8 mouse cellular contexts compared by ENCODE assay signal in genomic region chr12:81484212-81484611, GRCm38 (mm10). TPM values are rescaled to one million over a fixed set of nuclear protein-coding genes. Genes with fewer than 3 reads are reported as not detected.
DNase-seq lines count a peak whose midpoint lies in the region; ATAC-seq and TF ChIP-seq lines count a peak whose summit lies in the region.

No protein-coding gene starts in this region.

- no peak for TF ChIP-seq CTCF in ES-Bruce4 (IDR thresholded peaks at IDR 0.05; ENCODE audit: low read depth, low read length)
- TF ChIP-seq CTCF in liver, postnatal 0 days (IDR thresholded peaks at IDR 0.05; ENCODE audit: low read depth): no peak

- H3K27me3 ChIP-seq in heart, embryonic 13.5 days (replicated peaks): no peaks in the 10 kb centered on the region
- no peaks in the 10 kb centered on the region for H3K27me3 ChIP-seq in ES-Bruce4 (ENCODE audit: control insufficient read depth, insufficient read depth, low read length, poor library complexity, severe bottlenecking)
- H3K27me3 ChIP-seq in forebrain, embryonic 13.5 days: no peaks in the 10 kb centered on the region
- no peaks in the 10 kb centered on the region for H3K27me3 ChIP-seq in liver, postnatal 0 days (ENCODE audit: insufficient read depth, low read length)

- DNase-seq in heart, adult 18-20 months: no peak
- DNase-seq in liver, postnatal 0 days: no peak
- DNase-seq in adrenal gland, postnatal 36 days: no peak
- no peak for DNase-seq in frontal cortex, adult 2 months (ENCODE audit: extremely low spot score in 1 of 2, low spot score in 1 of 2)
- no peak for DNase-seq in right cerebral cortex, postnatal 4 days

- H3K36me3 ChIP-seq in heart, embryonic 13.5 days: 0 out of 2 replicates have a peak, but pooled peaks cover 2% of the 10 kb centered on the region
- H3K36me3 ChIP-seq in ES-Bruce4 (ENCODE audit: control insufficient read depth, insufficient read depth, low read length, poor library complexity, severe bottlenecking): no peaks in the 10 kb centered on the region
- H3K36me3 ChIP-seq in forebrain, embryonic 13.5 days (ENCODE audit: poor library complexity, severe bottlenecking): no peaks in the 10 kb centered on the region
- 0 out of 2 replicates have a peak, but pooled peaks cover 4% of the 10 kb centered on the region for H3K36me3 ChIP-seq in liver, postnatal 0 days (replicated peaks; ENCODE audit: insufficient read depth, low read length)

- 2% methylated on average over 7 of the region's 7 CpGs for WGBS in heart, embryonic 13.5 days
- WGBS in forebrain, embryonic 13.5 days: 2% methylated on average over 7 of the region's 7 CpGs
- 2% methylated on average over 7 of the region's 7 CpGs for WGBS in liver, postnatal 0 days (ENCODE audit: insufficient replicate concordance)

- peak overlapping the region; percentile 83 for H3K4me2 ChIP-seq in heart, embryonic 13.5 days
- H3K4me2 ChIP-seq in forebrain, embryonic 13.5 days: peak overlapping the region; percentile 59
- H3K4me2 ChIP-seq in liver, postnatal 0 days (ENCODE audit: low read depth, low read length): peak overlapping the region; percentile 68

- peaks cover 5% of the 10 kb centered on the region; the same call in 1 of the 2 replicates for H3K4me1 ChIP-seq in heart, embryonic 13.5 days
- no peaks in the 10 kb centered on the region for H3K4me1 ChIP-seq in ES-Bruce4 (ENCODE audit: control insufficient read depth, insufficient read depth, low read length)
- H3K4me1 ChIP-seq in forebrain, embryonic 13.5 days: 0 out of 2 replicates have a peak, but pooled peaks cover 3% of the 10 kb centered on the region
- H3K4me1 ChIP-seq in liver, postnatal 0 days (ENCODE audit: insufficient read depth): peaks cover 6% of the 10 kb centered on the region; the same call in 1 of the 2 replicates

- TF ChIP-seq EP300 in ES-Bruce4 (IDR thresholded peaks at IDR 0.05; ENCODE audit: insufficient read depth, low read depth, low read length): no peak
- no peak for TF ChIP-seq EP300 in liver, postnatal 0 days (IDR thresholded peaks at IDR 0.05; ENCODE audit: low read depth)

- peak overlapping the region; percentile 88 for H3K9ac ChIP-seq in heart, embryonic 13.5 days
- peak overlapping the region; percentile 18 for H3K9ac ChIP-seq in ES-Bruce4 (ENCODE audit: low read depth, poor library complexity, severe bottlenecking)
- H3K9ac ChIP-seq in forebrain, embryonic 13.5 days: peak overlapping the region; percentile 72
- peak overlapping the region; percentile 74 for H3K9ac ChIP-seq in liver, postnatal 0 days (replicated peaks)

- peak overlapping the region; percentile 95 for H3K27ac ChIP-seq in heart, embryonic 13.5 days (replicated peaks)
- no peak overlapping the region for H3K27ac ChIP-seq in ES-Bruce4 (ENCODE audit: insufficient read depth, low read length)
- no peak overlapping the region for H3K27ac ChIP-seq in forebrain, embryonic 13.5 days
- peak overlapping the region; percentile 97 for H3K27ac ChIP-seq in liver, postnatal 0 days (ENCODE audit: low read depth)

- TF ChIP-seq POLR2A in ES-Bruce4 (IDR thresholded peaks at IDR 0.05; ENCODE audit: insufficient read depth, low read length): no peak

- ATAC-seq in heart, embryonic 13.5 days (ENCODE audit: extremely low read depth, insufficient number of reproducible peaks, low FRiP score, low TSS enrichment): no peak
- no peak for ATAC-seq in forebrain, embryonic 13.5 days
- ATAC-seq in liver, postnatal 0 days: no peak

- no peaks in the 10 kb centered on the region for H3K9me3 ChIP-seq in heart, embryonic 13.5 days
- H3K9me3 ChIP-seq in ES-Bruce4 (replicated peaks; ENCODE audit: control insufficient read depth, insufficient read depth, low read length, poor library complexity, severe bottlenecking): no peaks in the 10 kb centered on the region
- H3K9me3 ChIP-seq in forebrain, embryonic 13.5 days (replicated peaks): no peaks in the 10 kb centered on the region
- no peaks in the 10 kb centered on the region for H3K9me3 ChIP-seq in liver, postnatal 0 days (ENCODE audit: low read length)

- peak overlapping the region; percentile 79 for H3K4me3 ChIP-seq in heart, embryonic 13.5 days
- peak overlapping the region; percentile 72 for H3K4me3 ChIP-seq in ES-Bruce4 (ENCODE audit: low read depth, low read length)
- peak overlapping the region; percentile 68 for H3K4me3 ChIP-seq in forebrain, embryonic 13.5 days
- peak overlapping the region; percentile 69 for H3K4me3 ChIP-seq in liver, postnatal 0 days (ENCODE audit: low read depth, low read length)

RNA-seq across cellular contexts. Expression of gene Cox16, which starts 0.7 kb away (rescaled TPM):
- polyA plus RNA-seq in heart, embryonic 13.5 days (2015; fragmentation: Nextera tagmentation; extraction: Ambion mirVana): 91.8 and 99.8 TPM in 2 replicates
- total RNA-seq in heart, adult 18-20 months (2021): 10 to 100 TPM; 66.9 to 72.3 TPM
- polyA plus RNA-seq in ES-Bruce4 (2011; ENCODE audit: insufficient read depth, insufficient read length, low read depth, missing spikeins): 49.6 and 66.8 TPM in 2 replicates
- 137 and 152 TPM in 2 replicates for polyA plus RNA-seq in forebrain, embryonic 13.5 days (2015; fragmentation: Nextera tagmentation; extraction: Ambion mirVana)
- polyA plus RNA-seq in liver, postnatal 0 days (2015; fragmentation: Nextera tagmentation; extraction: Ambion mirVana): 132 and 143 TPM in 2 replicates
- 100 to 1,000 TPM in 1 of 2 experiments, 10 to 100 TPM in 1; 94.1 to 113 TPM for total RNA-seq in adrenal gland, postnatal 36 days (2021)
- 63.2 and 66.4 TPM in 2 replicates for polyA plus RNA-seq in frontal cortex, adult 2 months (2012; rRNA removed)

RNA-seq across cellular contexts. Expression of gene Gm20498, which starts 48.5 kb away (rescaled TPM):
- 20.9 and 25.3 TPM in 2 replicates for polyA plus RNA-seq in heart, embryonic 13.5 days (2015; fragmentation: Nextera tagmentation; extraction: Ambion mirVana)
- 10 to 100 TPM; 44.2 to 53.3 TPM for total RNA-seq in heart, adult 18-20 months (2021)
- polyA plus RNA-seq in ES-Bruce4 (2011; ENCODE audit: insufficient read depth, insufficient read length, low read depth, missing spikeins): 17.0 and 26.8 TPM in 2 replicates
- 25.8 and 27.8 TPM in 2 replicates for polyA plus RNA-seq in forebrain, embryonic 13.5 days (2015; fragmentation: Nextera tagmentation; extraction: Ambion mirVana)
- polyA plus RNA-seq in liver, postnatal 0 days (2015; fragmentation: Nextera tagmentation; extraction: Ambion mirVana): 13.0 and 13.8 TPM in 2 replicates
- 10 to 100 TPM; 35.6 to 38.1 TPM for total RNA-seq in adrenal gland, postnatal 36 days (2021)
- 21.8 and 23.4 TPM in 2 replicates for polyA plus RNA-seq in frontal cortex, adult 2 months (2012; rRNA removed)

RNA-seq across cellular contexts. Expression of gene Synj2bp, which starts 48.5 kb away (rescaled TPM):
- 29.1 and 31.8 TPM in 2 replicates for polyA plus RNA-seq in heart, embryonic 13.5 days (2015; fragmentation: Nextera tagmentation; extraction: Ambion mirVana)
- 10 to 100 TPM; 41.2 to 41.6 TPM for total RNA-seq in heart, adult 18-20 months (2021)
- 38.3 and 43.0 TPM in 2 replicates for polyA plus RNA-seq in ES-Bruce4 (2011; ENCODE audit: insufficient read depth, insufficient read length, low read depth, missing spikeins)
- polyA plus RNA-seq in forebrain, embryonic 13.5 days (2015; fragmentation: Nextera tagmentation; extraction: Ambion mirVana): 39.5 and 40.5 TPM in 2 replicates
- polyA plus RNA-seq in liver, postnatal 0 days (2015; fragmentation: Nextera tagmentation; extraction: Ambion mirVana): 14.8 and 15.4 TPM in 2 replicates
- 10 to 100 TPM; 32.3 to 36.4 TPM for total RNA-seq in adrenal gland, postnatal 36 days (2021)
- 27.9 and 28.9 TPM in 2 replicates for polyA plus RNA-seq in frontal cortex, adult 2 months (2012; rRNA removed)

Comparison
In these comparisons a context has a peak if more than half of its experiments do, and no peak if none do; other contexts are left out.
1. H3K27ac ChIP-seq: peak in heart, embryonic 13.5 days (single experiment) and liver, postnatal 0 days (single experiment); none in ES-Bruce4 (single experiment) and forebrain, embryonic 13.5 days (single experiment).
2. H3K9ac ChIP-seq: peak in every context shown above with its lines; median percentile 88 in heart, embryonic 13.5 days; 74 in liver, postnatal 0 days; 72 in forebrain, embryonic 13.5 days; 18 in ES-Bruce4.
3. Peak in every context shown above with its lines, with median percentiles within 50 percentile points of each other: H3K4me2 ChIP-seq and H3K4me3 ChIP-seq.